Mouse (Mus musculus) hindbrain, postnatal 0 days (tissue): Measurements from ENCODE around the gene Ccdc30. TPM values are rescaled to one million over a fixed set of nuclear protein-coding genes. Genes with fewer than 3 reads are reported as not detected.

ENCODE experiments used
- ATAC-seq: fragments of 200-750 bp; cut with Nextera tagmentation; 2 replicates; pipeline ENCODE4 v1.8.0; 2017; ENCODE audit warnings: mild to moderate bottlenecking, moderate TSS enrichment, moderate library complexity
- DNase-seq: peaks from one replicate; pipeline ENCODE4 v3.0.0-alpha.2; 2015; ENCODE audit warnings: low spot score
- H3K27ac ChIP-seq: fragments of 300-500 bp; sonication (generic); 2 replicates; pipeline ENCODE4 v1.5.1; 2014; ENCODE audit warnings: mild to moderate bottlenecking
- H3K27me3 ChIP-seq: fragments of 300-500 bp; sonication (generic); 2 replicates; pipeline ENCODE4 v1.6.1; 2014; ENCODE audit warnings: low read length, mixed read lengths; ENCODE audit not compliant: insufficient read depth
- H3K36me3 ChIP-seq: fragments of 300-500 bp; sonication (generic); 2 replicates; pipeline ENCODE4 v1.6.1; 2014; ENCODE audit warnings: low read length, mixed read lengths; ENCODE audit not compliant: insufficient read depth
- H3K4me1 ChIP-seq: fragments of 300-500 bp; sonication (generic); 2 replicates; pipeline ENCODE4 v1.6.1; 2014; ENCODE audit warnings: antibody characterized with exemption, low read length, mixed read lengths; ENCODE audit not compliant: insufficient read depth
- H3K4me2 ChIP-seq: fragments of 300-500 bp; sonication (generic); 2 replicates; pipeline ENCODE4 v1.6.1; 2014; ENCODE audit warnings: low read depth, mild to moderate bottlenecking, low read length, moderate library complexity, mixed read lengths
- H3K4me3 ChIP-seq: fragments of 300-500 bp; sonication (generic); 2 replicates; pipeline ENCODE4 v1.5.1; 2014; ENCODE audit warnings: low read length
- H3K9ac ChIP-seq: fragments of 300-500 bp; sonication (generic); replicated peaks from 2 replicates; pipeline ENCODE4 v1.6.1; 2014; ENCODE audit warnings: mild to moderate bottlenecking, low read length, moderate library complexity, mixed read lengths
- H3K9me3 ChIP-seq: fragments of 300-500 bp; sonication (generic); 2 replicates; pipeline ENCODE4 v1.6.1; 2016; ENCODE audit warnings: low read length, mixed read lengths
- CTCF ChIP-seq: IDR thresholded peaks from 2 replicates; pipeline ENCODE4 v1.5.1; 2016; ENCODE audit warnings: antibody characterized with exemption, control low read depth, low read depth
- WGBS: fragments of 180-500 bp; shearing (Covaris S2); extraction: QIAGEN DNeasy Blood & Tissue Kit; methylation state at CpG from one replicate; pipeline ENCODE4 v1.1.7; 2014; 5-methylcytosine and 5-hydroxymethylcytosine counted together
- polyA plus RNA-seq: library from polyadenylated mRNA; unstranded; fragments of >200 nt; fragmentation: Nextera tagmentation; extraction: Ambion mirVana; gene quantifications from 2 replicates; pipeline ENCODE4 v1.2.1, GENCODE M21; 2015
- total RNA-seq: library from RNA; depleted of rRNA; stranded (reverse); fragments of >200 nt; gene quantifications from 2 replicates; pipeline ENCODE4 v1.2.3, GENCODE M21; 2014; rRNA removed

The Ccdc30 gene
- total RNA-seq (10.0 and 13.4 TPM in 2 replicates), polyA plus RNA-seq (23.1 and 24.3 TPM in 2 replicates)

GRCm38 (mm10) chr4:119415072-119415753, at the start of gene Ccdc30:
TSS of gene Ccdc30 (minus strand) at chr4:119415521.
- H3K9me3 ChIP-seq = no peaks in the 10 kb centered on the region
- no peaks in the 10 kb centered on the region for H3K27me3 ChIP-seq
- peak within 1 kb of the TSS; percentile 59 for H3K9ac ChIP-seq
- no peak for TF ChIP-seq CTCF
- DNase-seq (peak; percentile 97), ATAC-seq (peak; percentile 100)
- peak within 1 kb of the TSS; percentile 81 for H3K4me2 ChIP-seq
- H3K27ac ChIP-seq = peak within 1 kb of the TSS; percentile 78
- H3K4me3 ChIP-seq = peak within 1 kb of the TSS; percentile 51
- no peaks in the 10 kb centered on the region; the same call in 1 of the 2 replicates for H3K4me1 ChIP-seq
- no peaks in the 10 kb centered on the region for H3K36me3 ChIP-seq
- under 1% methylated on average over 49 of the region's 49 CpGs for WGBS

- 64% methylated on average over 13 of the region's 13 CpGs for WGBS
These were observed 48.6 kb upstream of the Ccdc30 start for GRCm38 (mm10) chr4:119463756-119464419.

DNA sequence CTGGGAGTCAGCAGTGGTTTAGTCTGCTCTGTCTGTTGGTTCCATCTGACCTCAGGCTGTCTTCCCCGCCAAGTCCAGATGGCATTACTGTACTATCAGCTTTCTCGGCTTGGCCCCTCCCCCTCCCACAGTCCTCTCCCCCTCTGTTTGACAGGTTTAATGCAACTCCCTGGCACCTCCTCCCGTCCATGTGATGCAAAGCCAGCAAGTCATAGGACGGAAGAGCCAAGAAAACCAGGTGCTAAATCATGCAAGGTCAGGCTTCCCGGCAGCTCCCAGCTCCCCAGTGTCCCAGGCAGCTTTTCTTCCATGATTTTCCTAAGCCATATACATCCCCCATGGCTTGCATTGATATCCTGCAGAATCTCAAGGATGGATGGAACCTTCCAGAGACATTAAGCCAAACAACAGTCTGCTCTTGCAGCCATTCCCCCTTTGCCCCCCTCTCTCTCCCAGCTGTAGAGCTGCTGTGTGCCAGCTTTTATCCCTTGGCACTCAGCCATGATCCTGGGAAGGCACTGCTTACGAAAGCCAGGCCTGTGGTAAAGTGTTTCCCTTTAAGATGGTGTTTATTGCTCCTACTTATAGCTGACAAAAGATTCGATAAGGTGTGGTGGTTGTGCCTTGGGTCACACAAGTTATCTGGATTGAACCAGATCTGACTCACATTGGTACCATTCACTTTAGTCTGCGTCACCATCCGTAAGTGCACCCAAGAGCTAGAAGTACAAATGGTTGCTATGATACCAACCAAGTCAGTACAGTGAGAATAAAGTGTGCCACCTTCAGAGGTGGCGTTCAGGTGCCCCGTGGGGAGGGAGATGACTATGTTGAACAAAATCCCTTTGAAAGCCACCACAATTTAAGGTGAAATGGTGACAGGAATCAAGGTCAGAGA, 47.8 kb upstream of the Ccdc30 start:
- H3K4me3 ChIP-seq = no peak overlapping the region
- H3K4me1 ChIP-seq = peaks cover 27% of the 10 kb centered on the region
- H3K9me3 ChIP-seq = no peaks in the 10 kb centered on the region
- no peaks in the 10 kb centered on the region for H3K27me3 ChIP-seq
- 0 out of 2 replicates have a peak overlapping the region, but pooled peaks have one; percentile 16 for H3K4me2 ChIP-seq
- DNase-seq (peak; percentile 93), ATAC-seq (peak; percentile 81)
- no peaks in the 10 kb centered on the region for H3K36me3 ChIP-seq
- no peak overlapping the region; the same call in 1 of the 2 replicates for H3K9ac ChIP-seq
- WGBS = 24% methylated on average over 11 of the region's 11 CpGs
- H3K27ac ChIP-seq = peak overlapping the region; percentile 87
- peak; percentile 34 for TF ChIP-seq CTCF

More at GRCm38 (mm10) chr4:119463756-119464419, 48.6 kb upstream of the Ccdc30 start:
- no peak for TF ChIP-seq CTCF
- Histone ChIP-seq H3K36me3 (no peaks in the 10 kb centered on the region), H3K27ac (peak overlapping the region; percentile 87), H3K4me3 (no peak overlapping the region), H3K4me1 (peaks cover 27% of the 10 kb centered on the region), H3K27me3 (no peaks in the 10 kb centered on the region), H3K9ac (no peak overlapping the region), H3K4me2 (no peak overlapping the region), H3K9me3 (no peaks in the 10 kb centered on the region)
- DNase-seq (no peak), ATAC-seq (peak; percentile 8; the same call in 1 of the 2 replicates)

DNA sequence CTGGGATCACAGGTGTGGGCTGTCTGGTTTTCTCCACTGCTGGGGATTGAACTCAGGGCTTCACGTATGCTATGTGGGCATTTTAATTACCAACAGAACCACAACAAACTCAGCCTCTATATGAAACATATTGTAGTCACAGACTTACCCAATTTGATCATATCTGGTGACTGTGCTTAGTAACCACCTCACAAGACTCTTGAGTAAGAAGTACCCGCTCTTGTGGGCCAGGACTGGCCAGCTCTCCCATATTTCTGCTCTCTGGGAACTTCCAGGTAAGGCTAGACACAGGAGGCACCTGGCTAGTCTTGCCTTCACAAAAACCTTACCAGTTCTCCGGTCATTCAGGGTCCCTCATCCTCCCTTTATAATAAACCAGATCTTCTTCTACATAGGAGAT, 47.1 kb upstream of the Ccdc30 start:
- 74% methylated on average over 3 of the region's 3 CpGs for WGBS
- H3K27ac ChIP-seq = peak overlapping the region; percentile 87
- H3K9ac ChIP-seq = no peak overlapping the region
- no peaks in the 10 kb centered on the region for H3K9me3 ChIP-seq
- H3K4me2 ChIP-seq = no peak overlapping the region
- H3K36me3 ChIP-seq = no peaks in the 10 kb centered on the region
- TF ChIP-seq CTCF = no peak
- no peak for ATAC-seq
- no peak overlapping the region for H3K4me3 ChIP-seq
- no peak for DNase-seq
- no peaks in the 10 kb centered on the region for H3K27me3 ChIP-seq
- H3K4me1 ChIP-seq = peaks cover 27% of the 10 kb centered on the region

- Histone ChIP-seq H3K4me1 (peaks cover 27% of the 10 kb centered on the region), H3K9me3 (no peaks in the 10 kb centered on the region), H3K27me3 (no peaks in the 10 kb centered on the region), H3K4me3 (no peak overlapping the region), H3K9ac (no peak overlapping the region; the same call in 1 of the 2 replicates), H3K27ac (peak overlapping the region; percentile 74), H3K4me2 (0 out of 2 replicates have a peak overlapping the region, but pooled peaks have one; percentile 7), H3K36me3 (no peaks in the 10 kb centered on the region)
- peak; percentile 84 for ATAC-seq
- TF ChIP-seq CTCF = no peak
- 7% methylated on average over 8 of the region's 8 CpGs for WGBS
- peak; percentile 90 for DNase-seq
These were observed 45.4 kb upstream of the Ccdc30 start for GRCm38 (mm10) chr4:119460728-119461141.

- Histone ChIP-seq H3K9ac (no peak overlapping the region), H3K9me3 (no peaks in the 10 kb centered on the region), H3K36me3 (no peaks in the 10 kb centered on the region), H3K27me3 (no peaks in the 10 kb centered on the region), H3K4me1 (peaks cover 27% of the 10 kb centered on the region), H3K4me3 (no peak overlapping the region), H3K27ac (peak overlapping the region; percentile 74), H3K4me2 (0 out of 2 replicates have a peak overlapping the region, but pooled peaks have one; percentile 7)
- peak; percentile 75 for TF ChIP-seq CTCF
- DNase-seq = peak; percentile 74
- peak; percentile 4; the same call in 1 of the 2 replicates for ATAC-seq
- 48% methylated on average over 5 of the region's 5 CpGs for WGBS
These were observed 45.0 kb upstream of the Ccdc30 start for GRCm38 (mm10) chr4:119460296-119460695.
